Mouse (Mus musculus) G1E (cell line): ENCODE measurements around the gene Rab31. TPM values are rescaled to one million over a fixed set of nuclear protein-coding genes. Genes with fewer than 3 reads are reported as not detected.

Experiments
- ATAC-seq: 2 replicates; pipeline ENCODE4 v1.8.0; 2016; ENCODE audit warnings: mild to moderate bottlenecking; ENCODE audit not compliant: insufficient number of reproducible peaks, poor library complexity, low FRiP score, severe bottlenecking; ENCODE audit errors: extremely low read depth
- DNase-seq: peaks from one replicate; pipeline ENCODE4 v3.0.0; 2012; ENCODE audit warnings: low spot score
- H3K27me3 ChIP-seq: 2 replicates; pipeline ENCODE4 v1.6.1; 2012; ENCODE audit warnings: mild to moderate bottlenecking, low read length, inconsistent platforms; ENCODE audit not compliant: insufficient read depth
- H3K36me3 ChIP-seq: replicated peaks from 2 replicates; pipeline ENCODE3; 2012; ENCODE audit warnings: mild to moderate bottlenecking, inconsistent platforms
- H3K4me1 ChIP-seq: 2 replicates; pipeline ENCODE4 v1.6.1; 2012; ENCODE audit warnings: low read depth, low read length, inconsistent platforms, mixed read lengths; ENCODE audit not compliant: insufficient read depth
- H3K4me3 ChIP-seq: 2 replicates; pipeline ENCODE4 v1.5.1; 2012; ENCODE audit warnings: low read depth, mild to moderate bottlenecking, inconsistent platforms, low read length, moderate library complexity, mixed read lengths
- H3K9me3 ChIP-seq: replicated peaks from 2 replicates; pipeline ENCODE4 v1.6.1; 2012; ENCODE audit warnings: inconsistent platforms
- CTCF ChIP-seq: IDR thresholded peaks from 2 replicates; pipeline ENCODE4 v1.5.1; 2012; ENCODE audit warnings: low read depth, low read length, inconsistent platforms, mixed read lengths
- GATA1 ChIP-seq: IDR thresholded peaks from 2 replicates; pipeline ENCODE4 v1.6.1; 2012; ENCODE audit warnings: borderline replicate concordance, low read length, inconsistent platforms, mixed read lengths
- GATA2 ChIP-seq: IDR thresholded peaks from 2 replicates; pipeline ENCODE4 v1.6.1; 2012; ENCODE audit warnings: low read depth, low read length, inconsistent platforms, borderline replicate concordance
- POLR2AphosphoS5 ChIP-seq: IDR thresholded peaks from 2 replicates; pipeline ENCODE4 v1.6.1; 2012; ENCODE audit warnings: low read depth, low read length, inconsistent platforms; ENCODE audit not compliant: insufficient replicate concordance
- TAL1 ChIP-seq: conservative IDR thresholded peaks from 2 replicates; pipeline ENCODE4 v1.6.1; 2012; ENCODE audit warnings: low read depth, low read length, inconsistent platforms, mixed read lengths
- polyA plus RNA-seq: library from polyadenylated mRNA; stranded (reverse); fragments of >175 nt; gene quantifications from 2 replicates; pipeline ENCODE4 v1.2.3, GENCODE M21; 2012
- total RNA-seq, 2 experiments: library from RNA; stranded (forward) in 1 of 2; stranded (reverse) in 1 of 2; fragments of 200-1000 nt in 1 of 2; fragments of >200 nt in 1 of 2; fragmentation: Nextera tagmentation in 1 of 2; gene quantifications; 2 replicates each; pipeline ENCODE4 v1.2.3; 2014 to 2017

The Rab31 gene
- total and polyA plus RNA-seq, 3 experiments = 0.20 to 1.7 (median 1.6) TPM

GRCm38 (mm10) chr17:65655608-65656007 is 116.9 kb downstream of the Rab31 start:
- Histone ChIP-seq H3K4me3 (no peak overlapping the region), H3K36me3 (no peaks in the 10 kb centered on the region), H3K4me1 (no peaks in the 10 kb centered on the region; the same call in 1 of the 2 replicates), H3K9me3 (no peaks in the 10 kb centered on the region), H3K27me3 (peaks cover 9% of the 10 kb centered on the region; the same call in 1 of the 2 replicates)
- ATAC-seq (no peak), DNase-seq (no peak)
- no peak for TF ChIP-seq CTCF
- TF ChIP-seq GATA2 = no peak
- no peak for TF ChIP-seq POLR2AphosphoS5
- TF ChIP-seq TAL1 = no peak
- TF ChIP-seq GATA1 = no peak

GRCm38 (mm10) chr17:65650598-65650997 is 122.0 kb downstream of the Rab31 start:
- peaks cover 16% of the 10 kb centered on the region; the same call in 1 of the 2 replicates for H3K27me3 ChIP-seq
- TF ChIP-seq TAL1 (no peak), POLR2AphosphoS5 (no peak), GATA1 (no peak), CTCF (no peak), GATA2 (no peak)
- no peak for ATAC-seq
- DNase-seq = no peak
- H3K9me3 ChIP-seq = no peaks in the 10 kb centered on the region
- no peaks in the 10 kb centered on the region; the same call in 1 of the 2 replicates for H3K4me1 ChIP-seq
- H3K4me3 ChIP-seq = no peak overlapping the region
- H3K36me3 ChIP-seq = no peaks in the 10 kb centered on the region

GRCm38 (mm10) chr17:65649175-65649493 is 123.4 kb downstream of the Rab31 start:
- Histone ChIP-seq H3K4me3 (no peak overlapping the region), H3K36me3 (no peaks in the 10 kb centered on the region), H3K27me3 (peaks cover 10% of the 10 kb centered on the region; the same call in 1 of the 2 replicates), H3K4me1 (no peaks in the 10 kb centered on the region; the same call in 1 of the 2 replicates), H3K9me3 (no peaks in the 10 kb centered on the region)
- ATAC-seq (no peak), DNase-seq (no peak)
- no peak for TF ChIP-seq CTCF
- no peak for TF ChIP-seq POLR2AphosphoS5
- TF ChIP-seq GATA1 = no peak
- no peak for TF ChIP-seq TAL1
- TF ChIP-seq GATA2 = no peak

GRCm38 (mm10) chr17:65648371-65649174 is 124.0 kb downstream of the Rab31 start:
- no peak for ATAC-seq
- no peak for TF ChIP-seq TAL1
- no peak for TF ChIP-seq GATA2
- no peak for TF ChIP-seq CTCF
- no peak for TF ChIP-seq GATA1
- no peak for TF ChIP-seq POLR2AphosphoS5
- Histone ChIP-seq H3K4me1 (no peaks in the 10 kb centered on the region; the same call in 1 of the 2 replicates), H3K27me3 (peaks cover 9% of the 10 kb centered on the region; the same call in 1 of the 2 replicates), H3K9me3 (no peaks in the 10 kb centered on the region), H3K4me3 (no peak overlapping the region), H3K36me3 (no peaks in the 10 kb centered on the region)
- DNase-seq = no peak

- ATAC-seq (no peak), DNase-seq (no peak)
- Histone ChIP-seq H3K9me3 (no peaks in the 10 kb centered on the region), H3K4me1 (no peaks in the 10 kb centered on the region; the same call in 1 of the 2 replicates), H3K36me3 (no peaks in the 10 kb centered on the region), H3K4me3 (no peak overlapping the region), H3K27me3 (peaks cover 9% of the 10 kb centered on the region; the same call in 1 of the 2 replicates)
- no peak for TF ChIP-seq GATA2
These were observed 124.6 kb downstream of the Rab31 start for GRCm38 (mm10) chr17:65647961-65648360.

- H3K4me1 ChIP-seq = no peaks in the 10 kb centered on the region; the same call in 1 of the 2 replicates
- ATAC-seq (no peak), DNase-seq (no peak)
- TF ChIP-seq POLR2AphosphoS5 = no peak
- TF ChIP-seq TAL1 = no peak
- TF ChIP-seq CTCF = no peak
- TF ChIP-seq GATA2 = no peak
- TF ChIP-seq GATA1 = no peak
- H3K4me3 ChIP-seq = no peak overlapping the region
- H3K9me3 ChIP-seq = no peaks in the 10 kb centered on the region
- H3K27me3 ChIP-seq = peaks cover 9% of the 10 kb centered on the region; the same call in 1 of the 2 replicates
- no peaks in the 10 kb centered on the region for H3K36me3 ChIP-seq
These were observed 125.3 kb downstream of the Rab31 start for GRCm38 (mm10) chr17:65647226-65647625.
